Mouse (Mus musculus) kidney, adult 2 months (tissue): Measurements from ENCODE around the gene Glrx5.

Experiments used
- CTCF ChIP-seq: fragments of 200-500 bp; conservative IDR thresholded peaks from 2 replicates; pipeline ENCODE4 v1.5.1; 2011; ENCODE audit warnings: low read depth, mild to moderate bottlenecking, control low read depth, low read length, moderate library complexity, mixed read lengths; ENCODE audit not compliant: insufficient read depth, insufficient read length
- POLR2A ChIP-seq: fragments of 200-500 bp; IDR thresholded peaks from one replicate; pipeline ENCODE4 v1.6.1; 2011; ENCODE audit warnings: low read depth, low read length, control low read depth

DNA sequence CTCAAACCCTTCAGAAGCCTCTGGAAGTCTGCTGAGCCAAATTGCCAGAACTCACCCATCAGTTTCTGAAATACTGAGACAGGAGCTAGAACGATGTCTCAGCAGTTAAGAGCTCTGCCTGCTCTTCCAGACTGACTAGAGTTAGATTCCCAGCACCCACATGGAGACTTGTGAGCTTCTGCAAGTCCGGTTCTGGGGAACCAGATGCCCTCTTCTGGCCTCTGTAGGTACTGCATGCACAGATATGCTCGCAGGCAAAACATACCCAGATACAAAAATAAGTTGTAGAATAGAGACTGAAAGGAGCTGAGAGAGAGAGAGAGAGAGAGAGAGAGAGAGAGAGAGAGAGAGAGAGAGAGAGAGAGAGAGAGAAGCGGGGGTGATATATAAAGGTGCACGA lies 47.4 kb upstream of the Glrx5 start:
- TF ChIP-seq CTCF (peak; percentile 30; the same call in 1 of the 2 replicates), POLR2A (no peak)
